Mouse (Mus musculus) spleen, postnatal 10 days (tissue): ENCODE results near the gene Pmepa1.

Experiments
- DNase-seq, 2 experiments: peaks; one replicate each; pipeline ENCODE4 v3.0.0; 2021 to 2022; ENCODE audit warnings: low spot score in 2 of 2

The Pmepa1 gene

GRCm38 (mm10) chr2:173185282-173185681, 91.1 kb downstream of the Pmepa1 start:
- DNase-seq: no peak

GRCm38 (mm10) chr2:173184475-173185080, 91.8 kb downstream of the Pmepa1 start:
- peak in 1 of 2 experiments; percentile 14 for DNase-seq

GRCm38 (mm10) chr2:173183836-173184460, 92.4 kb downstream of the Pmepa1 start:
- peak; percentile 27 to 77 for DNase-seq

GRCm38 (mm10) chr2:173183311-173183710, 93.0 kb downstream of the Pmepa1 start:
- no peak for DNase-seq

GRCm38 (mm10) chr2:173182796-173183195, 93.5 kb downstream of the Pmepa1 start:
- no peak for DNase-seq

- no peak for DNase-seq
Measured at GRCm38 (mm10) chr2:173181901-173182300, 94.4 kb downstream of the Pmepa1 start.

GRCm38 (mm10) chr2:173181486-173181885, 94.8 kb downstream of the Pmepa1 start:
- no peak for DNase-seq

GRCm38 (mm10) chr2:173180721-173181388, 95.5 kb downstream of the Pmepa1 start:
- peak in 1 of 2 experiments; percentile 3 for DNase-seq

- no peak for DNase-seq
Measured at GRCm38 (mm10) chr2:173180026-173180425, 96.3 kb downstream of the Pmepa1 start.

- DNase-seq: no peak
Measured at GRCm38 (mm10) chr2:173179046-173179445, 97.3 kb downstream of the Pmepa1 start.

- no peak for DNase-seq
Measured at GRCm38 (mm10) chr2:173177951-173178350, 98.4 kb downstream of the Pmepa1 start.

GRCm38 (mm10) chr2:173177481-173177880, 98.9 kb downstream of the Pmepa1 start:
- DNase-seq: peak in 1 of 2 experiments; percentile 3

GRCm38 (mm10) chr2:173175703-173176102, 100.6 kb downstream of the Pmepa1 start:
- DNase-seq: peak in 1 of 2 experiments; percentile 5

GRCm38 (mm10) chr2:173174569-173174968, 101.8 kb downstream of the Pmepa1 start:
- DNase-seq: peak in 1 of 2 experiments; percentile 3
